Mouse (Mus musculus) left cerebral cortex, postnatal 14 days (tissue): ENCODE results near the gene Fbxo34. TPM values are rescaled to one million over a fixed set of nuclear protein-coding genes. Genes with fewer than 3 reads are reported as not detected.
"Not testable (repeated sequence)": the region's sequence is repeated elsewhere in the genome, so short reads cannot be mapped to it uniquely, and the experiment has no call there.

Source experiments
- DNase-seq, 2 experiments: peaks; one replicate each; pipeline ENCODE4 v3.0.0; 2021 to 2022; ENCODE audit warnings: low spot score in 2 of 2, mixed read lengths in 1 of 2
- intact Hi-C: fragments of 180-260 bp; cut with DNase I; formaldehyde crosslinking; loops from one replicate; pipeline ENCODE4 v1.15.1; 2025
- long read RNA-seq, 2 experiments: library from polyadenylated mRNA; stranded (forward); transcript quantifications; one replicate each; pipeline ENCODE4 v2.0.0; 2021
- total RNA-seq, 2 experiments: library from RNA; stranded (reverse); gene quantifications; 2 replicates each; pipeline ENCODE4 v1.2.3; 2021

Gene Fbxo34
- 10 to 100 TPM; 88.7 to 90.9 TPM for total RNA-seq
- long read RNA-seq, experiment 1, transcript Fbxo34-205 (3 exons, 2,993 nt), result major isoform, 59 of 150 reads
- long read RNA-seq, experiment 1, transcript Fbxo34-203 (4 exons, 3,132 nt), result minor isoform, 14 of 150 reads
- long read RNA-seq, experiment 1, transcript Fbxo34-201 (2 exons, 2,937 nt), result minor isoform, 26 of 150 reads
- long read RNA-seq, experiment 1, transcript Fbxo34-209 (3 exons, 373 nt), result minor isoform, 7 of 150 reads
- long read RNA-seq, experiment 1, partial matches to known transcripts, result 1 of 150 reads
- long read RNA-seq, experiment 1, other reads (novel, unspliced or antisense), result 39 of 150 reads
- long read RNA-seq, experiment 2, transcript Fbxo34-203 (4 exons, 3,132 nt), result minor isoform, 7 of 109 reads
- long read RNA-seq, experiment 2, transcript Fbxo34-201 (2 exons, 2,937 nt), result minor isoform, 27 of 109 reads
- long read RNA-seq, experiment 2, transcript Fbxo34-205 (3 exons, 2,993 nt), result major isoform, 45 of 109 reads
- long read RNA-seq, experiment 2, partial matches to known transcripts, result 7 of 109 reads
- long read RNA-seq, experiment 2, other reads (novel, unspliced or antisense), result 18 of 109 reads

DNA sequence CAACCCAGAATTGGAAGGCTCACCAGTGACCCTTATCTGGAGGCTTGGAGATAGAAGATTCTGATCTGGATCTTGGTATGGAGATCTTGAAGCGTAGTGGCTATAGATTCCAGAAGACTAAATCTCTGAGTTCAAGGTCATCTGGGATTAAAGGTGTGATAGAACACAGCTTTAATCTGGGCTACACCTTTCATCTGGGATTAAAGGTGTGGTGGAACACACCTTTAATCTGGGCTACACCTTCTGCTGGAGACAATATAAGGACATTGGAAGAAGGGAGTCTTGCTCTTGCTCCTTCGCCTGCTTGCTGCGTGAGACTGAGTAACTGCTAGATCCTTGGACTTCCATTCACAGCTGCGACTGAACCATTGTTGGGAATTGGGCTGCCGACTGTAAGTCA lies at the start of gene Fbxo34:
TSS of gene Fbxo34 (plus strand) at position 301 of the 400 bp plus-strand sequence.
- intact Hi-C loops, DNase-seq: not testable (repeated sequence)

DNA sequence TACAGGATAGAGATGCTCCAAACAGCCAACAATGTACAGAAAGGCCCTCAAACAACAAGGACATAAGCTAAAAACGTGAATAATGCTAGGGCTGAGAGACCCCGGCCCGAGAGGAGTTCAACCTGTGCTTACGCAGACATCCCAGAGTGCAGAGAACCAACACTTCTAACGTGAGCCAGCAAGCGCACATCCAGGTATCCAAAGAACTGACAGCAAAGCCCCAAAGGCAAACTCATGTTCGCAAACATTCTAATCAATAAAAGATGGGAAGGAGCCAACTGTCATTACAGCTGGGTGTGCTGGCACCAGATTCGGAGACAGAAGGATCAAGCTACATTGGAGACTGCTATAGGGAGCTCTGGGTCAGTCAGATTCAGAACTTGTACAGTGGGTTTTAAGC lies 47.5 kb upstream of the Fbxo34 start:
- no peak for DNase-seq
- intact Hi-C loops, result no loop called here

DNA sequence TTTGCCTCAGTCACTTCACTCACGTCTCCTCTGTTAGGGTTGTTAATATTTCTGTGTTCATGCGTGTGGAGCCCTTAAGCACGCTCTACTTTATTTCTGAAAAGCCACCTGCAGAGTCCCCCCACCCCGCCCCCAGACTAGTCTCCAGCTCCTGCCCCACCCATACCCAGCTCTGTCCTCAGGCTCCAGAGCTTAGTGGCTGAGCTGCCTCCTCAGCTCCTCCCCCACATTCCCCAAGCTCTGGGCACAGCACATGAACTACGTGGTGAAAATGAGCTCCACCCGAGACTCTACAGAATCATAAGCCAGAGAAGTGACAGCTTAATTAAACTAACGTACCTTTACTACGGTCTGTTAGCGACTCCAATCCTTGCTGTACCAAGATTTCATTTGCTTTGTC lies 44.2 kb upstream of the Fbxo34 start:
- intact Hi-C loops, result no loop called here
- DNase-seq, result no peak

DNA sequence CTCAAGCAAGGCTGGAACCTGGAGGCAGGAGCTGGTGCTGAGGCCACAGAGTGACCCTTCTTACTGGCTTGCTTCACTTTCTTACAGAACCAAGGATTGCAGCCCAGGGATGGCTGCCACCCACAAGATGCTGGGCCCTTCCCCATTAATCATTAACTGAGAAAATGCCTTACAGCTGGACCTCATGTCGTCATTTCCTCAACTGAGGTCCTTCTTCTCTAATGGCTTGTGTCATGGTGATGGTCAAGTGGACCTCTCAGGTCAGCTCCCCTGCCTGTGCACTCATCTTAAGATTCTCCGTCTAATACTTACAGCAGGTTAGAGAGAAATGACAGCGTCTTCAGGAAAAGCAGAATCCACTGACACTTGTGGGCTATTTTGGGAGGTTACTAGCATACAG lies 32.9 kb upstream of the Fbxo34 start:
- no peak for DNase-seq
- intact Hi-C loops, result no loop called here

DNA sequence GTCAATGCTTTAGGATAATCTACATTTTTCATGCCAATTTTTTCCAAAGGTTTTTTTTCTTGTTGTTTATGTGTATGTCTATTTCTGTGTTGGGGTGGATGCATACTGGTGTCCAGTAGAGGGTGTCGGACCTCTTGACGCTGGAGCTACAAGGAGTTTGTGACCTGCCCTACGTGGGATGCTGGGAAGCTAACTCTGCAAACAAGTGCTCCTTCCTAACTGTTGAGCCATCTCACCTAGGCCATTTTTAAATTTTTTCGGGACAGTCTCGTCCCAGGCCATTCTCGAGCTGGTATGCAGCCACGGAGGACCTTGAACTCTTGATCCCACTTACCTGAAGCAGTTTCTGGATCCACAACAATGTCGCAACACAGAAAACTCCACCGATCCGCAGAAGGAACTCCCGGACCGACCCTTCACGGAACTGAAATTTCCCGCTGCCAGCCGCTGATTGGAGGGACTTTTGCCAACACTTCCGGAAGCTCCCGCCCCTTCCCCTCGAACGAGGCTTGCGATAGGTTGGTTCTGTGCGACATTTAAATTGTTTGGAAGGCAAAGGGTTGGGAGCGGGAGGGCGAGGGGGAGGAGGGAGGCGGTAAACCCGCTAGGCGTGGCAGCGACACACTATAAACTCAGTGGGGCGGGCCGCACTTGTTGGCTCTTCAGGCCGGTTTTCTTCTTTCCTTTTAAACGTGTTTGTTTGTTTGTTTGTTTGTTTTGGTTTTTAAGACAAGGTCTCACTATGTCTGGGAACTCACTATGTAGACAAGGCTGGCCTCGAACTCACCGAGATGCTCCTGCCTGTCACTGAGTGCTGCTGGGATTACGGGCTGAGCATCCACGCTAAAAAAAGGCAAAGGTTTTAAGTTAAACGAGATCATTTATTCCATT lies 32.2 kb upstream of the Fbxo34 start, which contains the start of gene Dlgap5:
TSS of gene Dlgap5 (minus strand) at position 633 of the 891 bp plus-strand sequence.
- intact Hi-C loops, result no loop called here
- peak; percentile 92 for DNase-seq

DNA sequence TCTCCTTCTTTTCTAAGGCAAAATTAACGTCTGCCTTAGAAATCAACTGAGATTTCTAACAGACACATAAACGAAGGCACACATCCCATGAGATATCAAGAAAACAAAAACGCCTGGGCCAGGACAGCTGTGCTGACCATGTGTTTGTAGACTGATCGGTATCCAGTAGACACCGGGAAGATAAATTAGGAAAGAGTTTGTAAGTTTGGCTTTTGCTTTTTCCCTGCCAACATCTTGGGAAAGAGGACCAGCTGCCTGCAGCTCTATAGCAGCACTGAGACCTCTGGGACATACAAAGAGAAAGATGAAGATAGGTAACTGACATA lies 31.6 kb upstream of the Fbxo34 start:
- intact Hi-C loops, result no loop called here
- no peak for DNase-seq

DNA sequence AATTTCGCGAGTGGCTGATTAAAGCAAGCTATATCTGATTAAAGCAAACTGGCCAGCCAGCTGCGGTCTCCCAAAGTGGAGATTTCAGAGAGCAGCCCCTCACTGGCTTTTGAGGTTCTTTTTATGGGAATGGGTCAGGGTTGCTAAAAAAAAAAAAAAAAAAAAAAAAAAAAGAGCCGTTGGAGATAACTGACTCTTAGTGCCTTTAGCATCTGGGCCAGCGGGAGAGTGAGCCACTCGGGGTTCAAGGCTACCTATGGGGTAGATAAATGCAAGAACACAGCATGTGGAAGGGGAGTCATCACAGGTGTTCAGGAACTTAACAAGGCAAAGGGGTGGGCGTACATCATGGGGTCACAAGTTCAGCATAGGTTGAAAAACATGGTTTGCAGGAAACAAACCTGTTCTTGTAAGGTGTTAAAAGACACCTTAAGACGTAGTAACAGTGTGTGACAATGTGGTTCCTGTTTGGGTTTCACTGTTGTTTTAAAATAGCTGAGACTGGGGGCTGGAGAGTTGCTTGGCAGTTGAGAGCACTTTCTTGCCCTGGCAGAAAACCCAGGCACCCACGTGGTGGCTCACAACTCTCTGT lies 31.1 kb upstream of the Fbxo34 start:
- intact Hi-C loops, result no loop called here

DNA sequence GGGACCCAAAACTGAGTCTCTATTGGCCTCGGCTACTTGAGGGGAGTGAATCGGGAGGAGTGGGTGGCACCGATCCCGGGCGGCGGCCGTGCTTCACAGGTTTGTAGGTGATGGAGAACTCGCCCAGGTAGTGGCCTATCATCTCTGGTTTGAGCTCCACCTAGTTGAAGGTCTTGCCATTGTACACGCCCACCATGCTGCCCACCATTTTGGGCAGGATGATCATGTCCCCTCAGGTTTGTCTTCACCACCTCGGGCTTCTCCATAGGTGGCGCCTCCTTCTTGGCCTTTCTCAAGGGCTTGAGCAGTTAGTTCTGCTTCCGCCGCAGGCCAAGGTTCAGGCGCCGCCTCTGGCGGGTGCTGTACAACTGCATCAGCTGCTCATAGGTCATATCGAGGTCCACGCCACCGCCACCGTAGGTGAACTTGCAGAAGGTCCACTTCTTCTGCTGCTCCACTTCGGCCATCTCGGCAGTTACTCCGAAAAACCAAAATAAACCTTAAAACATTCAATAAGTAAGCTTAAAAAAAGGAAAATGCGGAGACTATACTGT lies 30.4 kb upstream of the Fbxo34 start:
- intact Hi-C loops, result no loop called here
- DNase-seq, result no peak

More for the DNA sequence above, 31.1 kb upstream of the Fbxo34 start:
- DNase-seq, result no peak

DNA sequence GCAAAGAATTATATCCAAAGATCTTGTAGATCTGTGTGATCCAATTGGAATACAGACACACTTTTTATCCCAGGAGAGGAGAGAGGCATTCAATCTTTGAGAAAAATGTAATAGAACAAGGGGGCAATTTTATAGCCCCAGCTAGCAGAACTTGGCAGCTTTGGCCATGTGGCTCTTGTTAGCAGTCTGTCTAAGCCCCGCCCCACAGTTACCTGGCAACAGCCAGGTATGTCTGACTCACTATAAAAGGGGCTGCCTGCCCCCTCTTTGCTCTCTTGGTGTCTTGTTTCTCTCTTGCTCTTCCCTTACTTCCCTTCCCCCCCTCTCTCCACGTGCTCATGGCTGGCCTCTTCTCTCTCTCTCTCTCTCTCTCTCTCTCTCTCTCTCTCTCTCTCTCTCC lies 28.6 kb upstream of the Fbxo34 start:
- no peak for DNase-seq
- intact Hi-C loops, result no loop called here

DNA sequence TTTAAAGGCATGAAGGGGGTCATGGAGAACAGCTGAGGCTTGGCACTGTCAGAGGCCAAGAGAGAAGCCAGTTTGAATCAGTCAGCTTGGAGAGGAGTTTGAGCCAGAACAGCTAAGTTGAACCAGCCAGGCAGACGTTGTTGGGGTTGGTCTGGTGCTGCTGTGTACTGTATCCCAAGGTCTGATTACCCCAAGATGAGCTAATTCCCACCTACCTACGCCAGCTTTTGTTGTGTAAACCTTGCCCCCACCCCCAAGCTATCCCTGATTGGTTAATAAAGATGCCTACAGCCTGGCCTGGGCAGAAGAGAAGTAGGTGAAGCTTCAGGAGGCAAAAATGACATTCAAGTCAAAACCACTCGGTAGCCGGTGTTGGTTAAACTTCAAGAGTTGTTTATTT lies 27.8 kb upstream of the Fbxo34 start:
- intact Hi-C loops, result no loop called here

DNA sequence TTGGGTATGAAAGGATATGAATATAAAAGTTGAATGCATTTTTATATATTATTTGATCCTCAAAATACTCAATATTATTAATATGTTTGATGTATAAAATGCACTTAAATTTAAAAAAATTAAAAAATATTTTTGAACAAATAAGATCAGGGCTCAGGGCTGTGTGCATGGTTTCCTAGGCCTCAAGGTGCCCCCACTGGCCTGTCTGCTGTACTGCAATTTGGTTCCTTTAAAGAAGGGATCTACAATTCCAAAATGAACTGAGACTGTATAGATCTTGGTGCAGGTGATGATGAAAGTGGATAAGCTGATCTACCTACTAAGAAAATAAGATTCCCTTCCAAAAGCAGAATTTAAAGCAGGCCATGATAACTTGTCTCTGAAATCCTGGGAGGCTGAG lies 17.2 kb upstream of the Fbxo34 start:
- no peak for DNase-seq
- intact Hi-C loops, result no loop called here

More for the DNA sequence above, 27.8 kb upstream of the Fbxo34 start:
- DNase-seq, result no peak

DNA sequence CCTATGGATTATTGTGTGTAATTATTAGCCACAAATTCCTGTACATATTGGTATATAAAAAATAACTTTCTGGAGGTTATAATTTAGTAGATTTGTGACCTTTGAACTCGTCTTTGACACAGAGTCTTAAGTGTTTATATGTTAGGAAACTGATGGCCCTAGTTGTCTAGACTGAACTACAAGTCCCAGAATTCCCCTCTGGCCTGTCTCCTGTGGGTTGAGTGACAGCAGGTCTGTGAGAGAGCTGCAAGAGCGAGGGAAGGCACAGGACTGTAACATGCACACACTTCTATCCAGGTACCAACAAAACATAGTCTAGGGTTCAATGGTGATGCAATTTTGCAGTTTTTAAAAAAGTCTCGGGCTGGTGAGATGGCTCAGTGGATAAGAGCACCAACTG lies 11.3 kb upstream of the Fbxo34 start:
- intact Hi-C loops, result no loop called here
- no peak for DNase-seq

DNA sequence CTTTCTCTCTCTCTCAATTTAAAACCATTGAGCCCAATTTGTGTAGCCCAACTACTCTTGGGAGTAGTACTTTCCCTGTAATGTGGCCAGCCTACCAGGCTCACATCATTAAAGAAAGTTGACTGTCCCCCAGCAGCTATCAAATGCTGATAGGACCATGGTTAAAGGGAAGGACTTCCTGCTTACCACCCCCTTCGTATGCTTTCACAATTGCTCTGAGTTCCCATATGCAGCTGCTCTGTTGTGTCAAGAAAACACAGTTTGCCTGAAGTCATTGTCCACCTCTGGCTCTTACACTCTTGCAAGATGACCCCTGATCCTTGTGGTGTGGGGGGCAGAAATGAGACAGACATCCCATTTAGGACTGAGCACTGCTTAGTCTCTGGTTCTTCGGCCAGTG lies 5.3 kb upstream of the Fbxo34 start:
- no peak for DNase-seq
- intact Hi-C loops, result no loop called here

DNA sequence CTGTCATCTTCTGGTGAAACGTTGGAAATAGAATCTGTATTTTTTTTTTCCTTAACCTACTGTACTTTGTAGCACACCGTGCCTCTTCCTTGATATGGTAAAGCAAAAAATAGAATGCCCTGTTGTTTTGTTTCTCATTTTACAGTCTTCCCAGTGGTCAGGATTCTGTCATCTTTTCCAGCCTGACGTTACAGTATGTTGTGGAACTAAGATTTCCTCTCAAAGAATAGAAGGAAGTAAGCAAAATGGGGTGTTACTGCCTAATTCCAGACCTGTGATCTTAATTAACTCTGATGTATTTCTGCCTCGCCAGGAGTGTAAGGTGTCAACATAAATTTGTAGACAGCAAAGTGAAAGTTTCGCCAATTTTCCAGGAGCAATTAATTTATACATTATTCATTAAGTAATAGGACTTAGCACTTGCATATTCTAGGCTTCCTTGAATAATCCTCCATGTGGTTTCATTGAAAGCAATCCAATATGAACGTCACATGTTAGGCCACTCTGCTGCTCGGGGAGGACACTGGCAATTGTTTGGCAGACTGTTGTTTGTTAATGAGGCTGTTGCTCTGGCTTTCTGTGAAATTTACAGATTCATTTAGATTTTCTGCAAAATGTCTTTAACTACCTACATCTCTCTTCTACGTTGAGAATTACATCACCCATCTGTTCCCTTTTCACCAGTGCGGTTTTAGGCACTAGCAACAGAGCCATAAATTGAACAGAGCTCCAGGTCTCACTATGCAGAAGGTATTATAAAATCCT lies 4.7 kb upstream of the Fbxo34 start:
- intact Hi-C loops, result no loop called here
- peak in 1 of 2 experiments; percentile 33 for DNase-seq

DNA sequence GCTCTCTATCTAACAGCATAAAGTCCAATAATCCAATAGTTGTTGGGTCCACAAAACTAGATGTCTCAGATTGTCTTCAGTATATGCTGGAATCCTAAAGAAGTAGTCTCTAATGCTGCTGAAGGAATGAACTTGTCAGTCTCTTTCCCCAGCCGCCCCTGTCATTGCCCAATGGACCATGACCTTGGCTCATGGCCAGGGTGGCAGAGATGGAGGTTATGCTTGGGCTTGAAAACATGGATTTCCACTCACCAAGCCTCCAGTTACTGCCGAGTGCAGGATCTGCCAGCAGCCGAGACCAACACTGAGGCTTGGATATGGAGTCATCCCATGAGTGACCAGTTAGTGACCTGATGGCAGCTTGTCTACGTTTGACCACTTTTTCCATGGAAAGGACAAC lies 9.3 kb downstream of the Fbxo34 start:
- no peak for DNase-seq
- intact Hi-C loops, result no loop called here

DNA sequence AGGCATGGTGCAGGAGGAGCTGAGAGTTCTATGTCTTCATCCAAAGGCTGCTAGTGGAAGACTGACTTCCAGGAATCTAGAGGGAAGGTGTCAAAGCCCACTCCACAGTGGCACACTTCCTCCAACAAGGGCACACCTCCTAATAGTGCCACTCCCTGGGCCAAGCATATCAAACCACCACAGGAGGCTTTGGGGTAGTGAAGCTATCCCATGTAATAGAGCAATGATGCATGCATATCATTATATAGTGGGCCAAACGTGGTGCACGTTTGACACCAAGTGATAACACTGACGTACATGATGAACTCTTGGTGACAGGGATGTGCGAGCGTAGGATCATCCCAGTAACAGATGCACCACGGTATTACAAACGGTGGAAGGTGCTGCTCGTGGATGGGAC lies 11.8 kb downstream of the Fbxo34 start:
- intact Hi-C loops, result no loop called here
- DNase-seq, result no peak

DNA sequence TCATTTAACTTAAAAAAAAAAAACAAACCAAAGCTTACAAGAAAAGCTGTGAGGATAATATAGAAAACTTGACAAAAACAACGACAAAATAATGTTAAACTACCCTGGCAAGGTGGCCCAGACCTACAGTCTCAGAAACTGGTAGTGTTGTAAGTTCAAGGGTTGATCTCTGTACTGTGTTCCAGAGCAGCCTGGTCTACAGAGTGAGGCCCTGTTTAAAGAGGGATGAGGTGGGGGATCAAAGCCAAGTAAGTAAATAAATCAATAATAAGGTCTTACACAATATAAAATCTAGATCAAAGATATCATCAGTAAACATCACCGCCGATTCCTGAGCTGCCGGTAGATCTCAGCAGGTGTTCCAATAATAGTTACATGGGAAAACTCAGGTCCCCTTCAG lies 12.2 kb downstream of the Fbxo34 start:
- intact Hi-C loops, result no loop called here
- no peak for DNase-seq

DNA sequence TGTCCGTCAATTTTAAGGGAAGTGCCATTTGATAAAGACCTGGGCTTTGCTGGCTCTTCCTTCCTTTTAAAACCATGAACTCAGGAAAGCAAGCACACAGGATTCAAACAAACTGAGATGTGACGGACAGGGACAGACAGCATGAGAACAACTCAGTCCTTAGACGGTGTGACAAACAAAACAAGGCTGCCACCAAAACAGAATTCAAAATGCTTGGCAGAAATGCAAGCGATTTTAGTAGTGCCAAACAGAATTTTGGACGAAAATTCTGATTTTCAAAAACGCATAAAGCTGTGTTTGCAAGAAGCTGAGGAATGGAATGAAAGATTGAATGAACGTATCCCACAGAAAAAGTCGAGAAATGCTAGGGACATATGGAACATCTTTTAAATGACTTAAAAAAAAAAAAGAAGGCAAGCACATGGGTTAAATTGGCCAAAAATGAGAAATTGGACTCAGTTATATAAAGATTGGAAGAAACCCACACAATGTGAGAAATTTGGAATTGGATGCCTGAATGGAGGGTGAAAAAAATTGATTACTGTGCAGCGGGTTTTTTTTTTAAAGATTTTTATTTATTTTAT lies 12.7 kb downstream of the Fbxo34 start:
- intact Hi-C loops, result no loop called here
- DNase-seq, result no peak

DNA sequence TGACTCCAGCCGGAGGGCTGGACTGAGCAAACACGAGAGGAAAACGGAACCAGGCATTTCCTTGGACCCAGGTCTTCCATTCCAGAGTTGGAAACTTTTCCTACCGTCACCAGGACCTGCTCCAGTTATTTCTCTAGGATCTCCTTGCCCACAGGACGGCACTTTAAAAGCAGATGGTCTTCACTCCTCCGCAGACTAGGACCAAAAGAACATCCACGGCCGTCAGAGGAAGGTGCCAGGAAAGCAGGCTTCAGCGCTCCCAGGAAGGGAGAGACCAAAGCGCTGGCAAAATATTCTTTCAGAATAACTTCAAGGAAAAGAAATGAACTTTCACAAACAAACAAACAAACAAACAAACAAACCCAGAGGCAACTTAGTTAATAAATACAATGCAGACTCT lies 14.2 kb downstream of the Fbxo34 start:
- intact Hi-C loops, result no loop called here
- no peak for DNase-seq
